ENCODE assay signal across 12 mouse cellular contexts in the genomic region with DNA sequence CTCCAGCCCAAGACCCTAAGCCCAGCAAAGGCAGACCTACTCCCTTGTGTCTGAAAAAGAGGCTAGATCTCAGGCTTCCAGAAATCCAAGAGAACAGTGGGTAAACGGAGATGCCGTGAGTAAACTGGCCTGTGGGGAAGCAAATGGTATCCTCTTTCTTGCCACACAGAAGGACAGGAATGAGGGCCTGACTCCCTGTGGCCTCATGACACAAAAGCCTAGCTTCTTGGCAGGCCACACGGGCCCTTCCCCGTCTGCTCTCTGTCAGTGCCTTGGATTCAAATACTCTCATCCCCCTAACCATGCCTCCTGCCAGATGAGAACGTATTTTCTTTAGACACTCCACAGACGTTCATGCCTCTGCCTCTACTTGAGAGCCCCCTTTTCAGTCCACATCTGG.
DNase-seq lines count a peak whose midpoint lies in the region; ATAC-seq and TF ChIP-seq lines count a peak whose summit lies in the region.
"Had no signal": no experiment of that assay in that cellular context is flagged by ENCODE, and none has a peak within 500 bp of the region (broad histone marks: within the 10 kb centered on the region; RNA-seq: fewer than 3 reads in every experiment).

No protein-coding gene starts in this region.

- WGBS in midbrain, embryonic 10.5 days = 38% methylated on average over 6 of the region's 6 CpGs
- 39% methylated on average over 6 of the region's 6 CpGs for WGBS in midbrain, postnatal 0 days
- 31% methylated on average over 6 of the region's 6 CpGs for WGBS in stomach, embryonic 16.5 days

- peaks cover 16% of the 10 kb centered on the region for H3K4me1 ChIP-seq in midbrain, embryonic 10.5 days
- no peaks in the 10 kb centered on the region for H3K4me1 ChIP-seq in midbrain, postnatal 0 days (ENCODE audit: insufficient read depth, low read length)
- H3K4me1 ChIP-seq in stomach, embryonic 16.5 days (ENCODE audit: control insufficient read depth, insufficient read depth, low read length) = peaks cover 45% of the 10 kb centered on the region

- no peak for TF ChIP-seq CTCF in midbrain, postnatal 0 days (IDR thresholded peaks at IDR 0.05)

- H3K4me3 ChIP-seq in midbrain, embryonic 10.5 days = no peak overlapping the region
- H3K4me3 ChIP-seq in midbrain, postnatal 0 days (ENCODE audit: low read depth, low read length) = no peak overlapping the region
- H3K4me3 ChIP-seq in stomach, embryonic 16.5 days (replicated peaks; ENCODE audit: low read length) = no peak overlapping the region
- H3K4me3 ChIP-seq: heart, adult 2 months had no signal

- peaks cover 10% of the 10 kb centered on the region for H3K27me3 ChIP-seq in midbrain, embryonic 10.5 days (ENCODE audit: low read depth, poor library complexity, severe bottlenecking)
- no peaks in the 10 kb centered on the region for H3K27me3 ChIP-seq in midbrain, postnatal 0 days (ENCODE audit: insufficient read depth, low read length)
- H3K27me3 ChIP-seq in stomach, embryonic 16.5 days (ENCODE audit: control insufficient read depth, insufficient read depth, low read length) = no peaks in the 10 kb centered on the region

- intact Hi-C loops in heart, postnatal 14 days (cut with DNase I) = loop anchor here (5.0 to 10.0 kb wide), 4 partner anchors 67 to 245 kb away; partner anchors contain the start of gene Hunk
- intact Hi-C loops in left cerebral cortex, postnatal 14 days (cut with DNase I) = loop anchor here (10.0 kb wide), 1 partner anchor 245 kb away; the partner anchor contains the start of gene Hunk

- peak overlapping the region; percentile 59 for H3K27ac ChIP-seq in midbrain, embryonic 10.5 days (replicated peaks)
- no peak overlapping the region for H3K27ac ChIP-seq in midbrain, postnatal 0 days (ENCODE audit: low read depth, low read length)
- H3K27ac ChIP-seq in stomach, embryonic 16.5 days (ENCODE audit: low read length) = peak overlapping the region; percentile 79
- H3K27ac ChIP-seq: heart, adult 2 months; macrophage had no signal

- H3K9ac ChIP-seq in midbrain, postnatal 0 days (replicated peaks; ENCODE audit: low read length, poor library complexity, severe bottlenecking) = no peak overlapping the region
- H3K9ac ChIP-seq in stomach, embryonic 16.5 days (ENCODE audit: low read length) = 0 out of 2 replicates have a peak overlapping the region, but pooled peaks have one; percentile 53

- no peak overlapping the region for H3K4me2 ChIP-seq in midbrain, postnatal 0 days (ENCODE audit: low read depth, low read length, poor library complexity, severe bottlenecking)
- no peak overlapping the region for H3K4me2 ChIP-seq in stomach, embryonic 16.5 days (ENCODE audit: low read depth, low read length)

- DNase-seq in gastrocnemius, postnatal 10 days = peak; percentile 11
- DNase-seq in gastrocnemius, postnatal 25 days = no peak
- DNase-seq in midbrain, embryonic 10.5 days (ENCODE audit: low spot score) = no peak
- no peak for DNase-seq in midbrain, postnatal 0 days (ENCODE audit: low spot score)
- DNase-seq in heart, postnatal 14 days = peak; percentile 32 to 42
- DNase-seq in left cerebral cortex, postnatal 14 days (ENCODE audit: low spot score in 2 of 2) = no peak
- no peak for DNase-seq in testis, postnatal 10 days (ENCODE audit: low spot score)
- DNase-seq: adrenal gland, postnatal 36 days had no signal

- H3K9me3 ChIP-seq in midbrain, embryonic 10.5 days (replicated peaks) = no peaks in the 10 kb centered on the region; the same call in 1 of the 2 replicates
- H3K9me3 ChIP-seq in midbrain, postnatal 0 days (ENCODE audit: low read length) = no peaks in the 10 kb centered on the region
- no peaks in the 10 kb centered on the region for H3K9me3 ChIP-seq in stomach, embryonic 16.5 days (replicated peaks; ENCODE audit: control insufficient read depth, low read length)

- no peak for ATAC-seq in midbrain, postnatal 0 days (ENCODE audit: low FRiP score)
- ATAC-seq in stomach, embryonic 16.5 days (ENCODE audit: insufficient read depth, low FRiP score) = peak; percentile 27; the same call in 1 of the 2 replicates
- ATAC-seq: CD4-positive, CD25-positive, alpha-beta regulatory T cell, adult 4 months had no signal

- H3K36me3 ChIP-seq in midbrain, embryonic 10.5 days = no peaks in the 10 kb centered on the region
- H3K36me3 ChIP-seq in midbrain, postnatal 0 days (ENCODE audit: insufficient read depth, low read length) = no peaks in the 10 kb centered on the region
- H3K36me3 ChIP-seq in stomach, embryonic 16.5 days (ENCODE audit: control insufficient read depth, insufficient read depth, low read length) = no peaks in the 10 kb centered on the region

Comparison
In these comparisons a context has a peak if more than half of its experiments do, and no peak if none do; other contexts are left out.
1. DNase-seq: peak in gastrocnemius, postnatal 10 days (single experiment) and heart, postnatal 14 days (2 of 2); none in gastrocnemius, postnatal 25 days (single experiment), midbrain, embryonic 10.5 days (single experiment), midbrain, postnatal 0 days (single experiment), left cerebral cortex, postnatal 14 days (0 of 2) and testis, postnatal 10 days (single experiment).